9 mouse cellular contexts compared by ENCODE assay signal in the genomic region with DNA sequence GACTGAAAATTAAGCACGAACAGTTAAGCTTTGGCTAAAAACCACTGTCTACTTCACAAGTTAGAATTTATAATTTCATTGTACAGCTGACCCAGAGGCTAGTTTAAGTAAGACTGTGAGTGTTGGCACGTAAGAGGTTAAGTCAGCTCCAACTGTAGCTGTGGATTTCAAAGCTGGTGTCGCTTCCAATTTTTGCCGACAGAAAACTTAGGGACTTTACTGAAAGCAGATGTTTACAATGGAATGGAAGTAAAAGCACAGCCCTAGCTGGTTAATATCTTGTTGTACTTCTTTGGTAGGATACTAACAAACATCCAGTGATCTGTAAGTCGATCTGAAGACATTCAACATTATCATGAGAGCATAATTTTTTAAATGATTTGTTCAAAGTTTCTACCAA. TPM values are rescaled to one million over a fixed set of nuclear protein-coding genes. Genes with fewer than 3 reads are reported as not detected.
DNase-seq lines count a peak whose midpoint lies in the region; ATAC-seq and TF ChIP-seq lines count a peak whose summit lies in the region.
"Had no signal": no experiment of that assay in that cellular context is flagged by ENCODE, and none has a peak within 500 bp of the region (broad histone marks: within the 10 kb centered on the region; RNA-seq: fewer than 3 reads in every experiment).

No protein-coding gene starts in this region.

- H3K27me3 ChIP-seq in kidney, embryonic 15.5 days: no peaks in the 10 kb centered on the region
- H3K27me3 ChIP-seq in kidney, embryonic 14.5 days (ENCODE audit: control insufficient read depth, insufficient read depth, low read length): no peaks in the 10 kb centered on the region
- no peaks in the 10 kb centered on the region for H3K27me3 ChIP-seq in neural tube, embryonic 15.5 days (replicated peaks)
- H3K27me3 ChIP-seq in stomach, postnatal 0 days (ENCODE audit: control insufficient read depth, insufficient read depth, low read length): no peaks in the 10 kb centered on the region
- H3K27me3 ChIP-seq: forebrain, embryonic 13.5 days had no signal

- no peaks in the 10 kb centered on the region for H3K36me3 ChIP-seq in kidney, embryonic 15.5 days
- no peaks in the 10 kb centered on the region for H3K36me3 ChIP-seq in kidney, embryonic 14.5 days (ENCODE audit: control insufficient read depth, insufficient read depth, low read length)
- H3K36me3 ChIP-seq in neural tube, embryonic 15.5 days: no peaks in the 10 kb centered on the region
- no peaks in the 10 kb centered on the region for H3K36me3 ChIP-seq in stomach, postnatal 0 days (ENCODE audit: control insufficient read depth, insufficient read depth, low read length)

- WGBS in kidney, embryonic 15.5 days: 58% methylated on average over 5 of the region's 5 CpGs
- 60% methylated on average over 5 of the region's 5 CpGs for WGBS in kidney, embryonic 14.5 days
- WGBS in neural tube, embryonic 15.5 days: 73% methylated on average over 5 of the region's 5 CpGs
- WGBS in stomach, postnatal 0 days: 36% methylated on average over 5 of the region's 5 CpGs

- TF ChIP-seq CTCF in stomach, postnatal 0 days (IDR thresholded peaks at IDR 0.05; ENCODE audit: low read depth): no peak

- H3K4me1 ChIP-seq in kidney, embryonic 15.5 days: peaks cover 18% of the 10 kb centered on the region
- H3K4me1 ChIP-seq in kidney, embryonic 14.5 days (ENCODE audit: control insufficient read depth, insufficient read depth, low read length): 0 out of 2 replicates have a peak, but pooled peaks cover 4% of the 10 kb centered on the region
- H3K4me1 ChIP-seq in neural tube, embryonic 15.5 days: no peaks in the 10 kb centered on the region
- peaks cover 5% of the 10 kb centered on the region; the same call in 1 of the 2 replicates for H3K4me1 ChIP-seq in stomach, postnatal 0 days (replicated peaks; ENCODE audit: control insufficient read depth, insufficient read depth)

- ATAC-seq in kidney, embryonic 15.5 days (replicated peaks; ENCODE audit: low FRiP score): no peak
- no peak for ATAC-seq in kidney, embryonic 14.5 days (ENCODE audit: low FRiP score, low TSS enrichment)
- ATAC-seq in neural tube, embryonic 15.5 days (ENCODE audit: low FRiP score): no peak
- no peak for ATAC-seq in stomach, postnatal 0 days (ENCODE audit: low FRiP score, low TSS enrichment)

- H3K9ac ChIP-seq in kidney, embryonic 15.5 days: no peak overlapping the region
- H3K9ac ChIP-seq in kidney, embryonic 14.5 days (ENCODE audit: low read depth, low read length): no peak overlapping the region
- H3K9ac ChIP-seq in neural tube, embryonic 15.5 days (replicated peaks): no peak overlapping the region
- H3K9ac ChIP-seq in stomach, postnatal 0 days (ENCODE audit: low read length): no peak overlapping the region
- H3K9ac ChIP-seq: forebrain, embryonic 13.5 days had no signal

- peak overlapping the region; percentile 49 for H3K27ac ChIP-seq in kidney, embryonic 15.5 days
- H3K27ac ChIP-seq in kidney, embryonic 14.5 days (ENCODE audit: low read depth, low read length): no peak overlapping the region
- H3K27ac ChIP-seq in neural tube, embryonic 15.5 days (replicated peaks): 0 out of 2 replicates have a peak overlapping the region, but pooled peaks have one; percentile 56
- H3K27ac ChIP-seq in stomach, postnatal 0 days (replicated peaks): peak overlapping the region; percentile 45
- H3K27ac ChIP-seq: forebrain, embryonic 13.5 days had no signal

- H3K9me3 ChIP-seq in kidney, embryonic 15.5 days (replicated peaks): no peaks in the 10 kb centered on the region
- no peaks in the 10 kb centered on the region for H3K9me3 ChIP-seq in kidney, embryonic 14.5 days (ENCODE audit: control insufficient read depth, low read length)
- no peaks in the 10 kb centered on the region for H3K9me3 ChIP-seq in neural tube, embryonic 15.5 days (replicated peaks)
- no peaks in the 10 kb centered on the region for H3K9me3 ChIP-seq in stomach, postnatal 0 days (ENCODE audit: control insufficient read depth, low read length)
- H3K9me3 ChIP-seq: forebrain, embryonic 13.5 days had no signal

- no peak for TF ChIP-seq EP300 in stomach, postnatal 0 days (optimal IDR thresholded peaks at IDR 0.05)

- H3K4me3 ChIP-seq in kidney, embryonic 15.5 days (replicated peaks): no peak overlapping the region
- no peak overlapping the region for H3K4me3 ChIP-seq in kidney, embryonic 14.5 days (ENCODE audit: low read length)
- no peak overlapping the region for H3K4me3 ChIP-seq in neural tube, embryonic 15.5 days (replicated peaks)
- no peak overlapping the region for H3K4me3 ChIP-seq in stomach, postnatal 0 days (ENCODE audit: low read depth, low read length)
- H3K4me3 ChIP-seq: forebrain, embryonic 13.5 days had no signal

- peak; percentile 29 for DNase-seq in embryo, embryonic 10.5 days (ENCODE audit: low spot score)
- DNase-seq in embryo, embryonic 9.5 days (ENCODE audit: extremely low spot score): no peak
- DNase-seq in neural tube, embryonic 10.5 days (ENCODE audit: extremely low spot score, low spot score): no peak
- no peak for DNase-seq in stomach, postnatal 0 days (ENCODE audit: low spot score)
- no peak for DNase-seq in adrenal gland, adult 2 months

- H3K4me2 ChIP-seq in kidney, embryonic 15.5 days: no peak overlapping the region
- no peak overlapping the region for H3K4me2 ChIP-seq in kidney, embryonic 14.5 days (replicated peaks; ENCODE audit: low read depth, low read length)
- no peak overlapping the region for H3K4me2 ChIP-seq in neural tube, embryonic 15.5 days
- H3K4me2 ChIP-seq in stomach, postnatal 0 days (replicated peaks; ENCODE audit: low read depth): 0 out of 2 replicates have a peak overlapping the region, but pooled peaks have one; percentile 6
- H3K4me2 ChIP-seq: forebrain, embryonic 13.5 days had no signal

RNA-seq across cellular contexts. Expression of gene Herpud2, which starts 23.0 kb away (rescaled TPM):
- 32.4 and 32.7 TPM in 2 replicates for polyA plus RNA-seq in kidney, embryonic 15.5 days (2015; fragmentation: Nextera tagmentation; extraction: Ambion mirVana)
- 22.6 and 36.9 TPM in 2 replicates for polyA plus RNA-seq in kidney, embryonic 14.5 days (2014; fragmentation: Nextera tagmentation; extraction: Ambion mirVana)
- 31.6 and 33.9 TPM in 2 replicates for polyA plus RNA-seq in neural tube, embryonic 15.5 days (2015; fragmentation: Nextera tagmentation; extraction: Ambion mirVana)
- polyA plus RNA-seq in stomach, postnatal 0 days (2015; fragmentation: Nextera tagmentation; extraction: Ambion mirVana): 24.3 and 25.8 TPM in 2 replicates
- total RNA-seq in adrenal gland, adult 2 months (2021): 10 to 100 TPM; 46.3 to 51.0 TPM
- 98.1 and 98.8 TPM in 2 replicates for polyA plus RNA-seq in adrenal gland, adult 2 months (2012; rRNA removed)
